Mouse (Mus musculus): ENCODE data around the gene Dqx1.

- TF ChIP-seq POLR2A (IDR thresholded peaks at IDR 0.05; ENCODE audit: borderline replicate concordance, insufficient read depth, low read length) (no peak), CTCF (IDR thresholded peaks at IDR 0.05; ENCODE audit: borderline replicate concordance, insufficient read depth, low read depth, low read length) (no peak)
Measured at GRCm38 (mm10) chr6:83033249-83034185, 24.1 kb upstream of the Dqx1 start, which contains the start of the genes Dok1 and Loxl3.

Measured in cerebellum, adult 2 months (tissue).